Mouse (Mus musculus): ENCODE measurements at regions not wholly inside any gene's neighbourhood (a gene's known extent, or its start where the extent isn't known, plus 50 kb on each side); places are given as distances from the start of the nearest gene placed in this dataset.

DNA sequence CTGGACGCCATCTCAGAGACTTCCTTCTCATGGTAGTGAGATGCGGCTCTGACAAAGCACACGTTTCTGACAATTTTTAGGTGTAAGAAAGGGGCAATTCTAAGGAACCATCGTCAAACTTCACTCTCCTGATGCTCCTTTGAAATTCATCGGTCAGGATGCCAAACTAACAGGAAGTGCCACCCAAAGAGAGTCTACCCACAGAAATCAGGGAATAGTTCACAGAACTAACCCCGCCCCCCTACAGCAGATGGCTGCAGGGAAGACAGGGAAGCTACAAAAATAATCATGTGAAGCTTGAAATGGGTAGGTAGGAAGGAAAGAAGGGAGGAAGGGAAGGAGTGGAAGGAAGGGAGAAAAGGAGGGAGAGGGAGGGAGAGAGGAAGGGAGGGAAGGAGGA is 240.1 kb upstream of the Eif4g2 start:
- ATAC-seq (ENCODE audit: insufficient number of reproducible peaks, insufficient read depth, low FRiP score, low TSS enrichment, low read depth) = no peak
- H3K4me1 ChIP-seq = no peaks in the 10 kb centered on the region
- 82% methylated on average over 6 of the region's 6 CpGs for WGBS
- no peak overlapping the region for H3K27ac ChIP-seq
- H3K9ac ChIP-seq = no peak overlapping the region
- H3K9me3 ChIP-seq = no peaks in the 10 kb centered on the region
- H3K27me3 ChIP-seq = no peaks in the 10 kb centered on the region
- H3K4me3 ChIP-seq = no peak overlapping the region
- H3K36me3 ChIP-seq = no peaks in the 10 kb centered on the region
- H3K4me2 ChIP-seq = no peak overlapping the region

- 43% methylated on average over 1 of the region's 1 CpGs for WGBS
Observed at GRCm38 (mm10) chr7:111319917-111320316, 237.1 kb upstream of the Eif4g2 start.

DNA sequence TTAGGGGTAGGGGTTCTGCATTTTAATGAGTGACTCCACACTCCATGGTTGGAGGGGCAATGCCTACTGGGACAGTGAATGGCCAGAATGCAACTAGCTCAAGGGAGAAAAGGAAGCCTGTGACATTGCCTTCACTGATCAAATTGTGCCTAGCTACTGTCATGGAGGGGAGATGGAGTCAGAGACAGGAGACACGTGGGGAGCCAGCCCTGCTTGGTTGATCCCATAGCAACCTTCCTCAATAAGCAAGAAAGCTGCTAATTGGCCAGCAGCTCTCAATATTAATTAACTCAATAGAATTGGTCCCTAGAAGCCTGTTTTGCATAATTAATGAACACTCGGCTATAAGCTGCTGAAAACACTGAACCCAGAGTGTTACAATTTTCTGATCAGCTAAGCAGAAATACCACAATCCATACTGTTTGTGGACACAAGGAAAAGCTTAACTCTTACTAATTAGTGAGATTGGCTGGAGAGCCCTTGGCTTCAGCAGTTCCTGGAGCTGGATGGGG is 233.7 kb upstream of the Eif4g2 start:
- no peak overlapping the region for H3K4me3 ChIP-seq
- WGBS = 70% methylated on average over 2 of the region's 2 CpGs
- ATAC-seq (ENCODE audit: insufficient number of reproducible peaks, insufficient read depth, low FRiP score, low TSS enrichment, low read depth) = no peak

More at GRCm38 (mm10) chr7:111319917-111320316, 237.1 kb upstream of the Eif4g2 start:
- Histone ChIP-seq H3K4me3 (no peak overlapping the region), H3K9me3 (no peaks in the 10 kb centered on the region), H3K4me2 (no peak overlapping the region), H3K36me3 (no peaks in the 10 kb centered on the region), H3K27ac (no peak overlapping the region), H3K9ac (no peak overlapping the region), H3K27me3 (no peaks in the 10 kb centered on the region), H3K4me1 (no peaks in the 10 kb centered on the region)
- ATAC-seq (ENCODE audit: insufficient number of reproducible peaks, insufficient read depth, low FRiP score, low TSS enrichment, low read depth) = no peak

GRCm38 (mm10) chr7:111313921-111314320 is 231.1 kb upstream of the Eif4g2 start:
- 87% methylated on average over 4 of the region's 4 CpGs for WGBS
- Histone ChIP-seq H3K4me3 (no peak overlapping the region), H3K9ac (no peak overlapping the region), H3K9me3 (peaks cover 4% of the 10 kb centered on the region; the same call in 1 of the 2 replicates), H3K4me1 (no peaks in the 10 kb centered on the region), H3K27me3 (no peaks in the 10 kb centered on the region), H3K4me2 (no peak overlapping the region), H3K27ac (no peak overlapping the region), H3K36me3 (no peaks in the 10 kb centered on the region)
- no peak for ATAC-seq (ENCODE audit: insufficient number of reproducible peaks, insufficient read depth, low FRiP score, low TSS enrichment, low read depth)

More for the DNA sequence above, 233.7 kb upstream of the Eif4g2 start:
- peaks cover 4% of the 10 kb centered on the region; the same call in 1 of the 2 replicates for H3K9me3 ChIP-seq
- no peaks in the 10 kb centered on the region for H3K27me3 ChIP-seq
- H3K9ac ChIP-seq = no peak overlapping the region
- no peaks in the 10 kb centered on the region for H3K4me1 ChIP-seq
- no peak overlapping the region for H3K27ac ChIP-seq
- H3K4me2 ChIP-seq = no peak overlapping the region
- no peaks in the 10 kb centered on the region for H3K36me3 ChIP-seq

DNA sequence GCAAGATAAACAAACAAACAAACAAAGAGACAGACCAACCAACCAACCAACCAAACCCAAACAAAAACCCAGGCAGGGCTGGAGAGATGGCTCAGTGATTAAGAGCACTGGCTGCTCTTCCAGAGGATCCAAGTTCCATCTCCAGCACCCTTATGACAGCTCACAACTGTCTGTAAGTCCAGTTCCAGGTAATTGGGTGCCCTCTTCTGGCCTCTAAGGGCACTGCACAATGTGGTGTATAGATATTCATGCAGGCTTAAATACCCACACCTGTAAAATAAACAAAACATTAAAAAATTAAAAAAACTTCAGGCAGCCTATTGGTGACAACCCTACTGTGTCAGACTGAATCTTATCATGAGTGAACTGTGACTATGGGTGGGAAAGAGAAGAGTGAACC is 222.4 kb upstream of the Eif4g2 start:
- ATAC-seq (ENCODE audit: insufficient number of reproducible peaks, insufficient read depth, low FRiP score, low TSS enrichment, low read depth) = no peak
- no peak overlapping the region for H3K9ac ChIP-seq

DNA sequence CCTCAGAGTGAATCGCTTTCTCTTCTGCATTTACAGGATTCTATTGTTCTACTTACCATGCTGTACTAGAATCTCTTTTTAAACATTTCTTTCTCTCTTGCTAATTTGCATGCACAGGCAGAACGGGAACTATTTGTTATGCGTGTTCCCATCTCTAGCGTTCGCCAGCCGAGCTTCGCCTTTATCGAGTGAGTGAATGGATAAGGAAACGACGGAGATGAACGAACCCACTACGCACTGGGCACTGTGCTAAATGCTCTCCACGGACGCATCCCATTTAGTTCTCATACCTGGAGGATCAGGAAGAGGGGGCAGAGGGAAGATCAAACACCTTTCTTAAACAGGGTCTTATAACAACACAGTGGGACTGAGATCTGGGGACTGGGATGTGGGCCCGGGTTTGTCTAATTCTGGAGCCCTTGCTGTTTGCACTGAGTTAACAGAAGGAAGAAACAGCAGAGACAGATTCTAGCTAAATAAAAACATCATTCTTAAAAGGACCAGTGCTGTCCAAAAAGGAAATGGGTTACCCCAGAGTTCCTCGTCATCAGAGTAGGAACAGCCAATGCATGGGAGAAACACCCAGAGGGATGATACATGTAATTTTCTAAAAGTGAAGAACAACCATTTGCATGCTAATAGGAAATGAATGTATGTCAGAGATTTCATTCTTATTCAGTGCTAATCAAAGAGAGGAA is 219.1 kb upstream of the Eif4g2 start:
- Histone ChIP-seq H3K4me3 (no peak overlapping the region), H3K9ac (no peak overlapping the region), H3K4me1 (0 out of 2 replicates have a peak, but pooled peaks cover 4% of the 10 kb centered on the region), H3K9me3 (no peaks in the 10 kb centered on the region), H3K4me2 (no peak overlapping the region), H3K27me3 (no peaks in the 10 kb centered on the region), H3K27ac (no peak overlapping the region), H3K36me3 (no peaks in the 10 kb centered on the region)
- ATAC-seq (ENCODE audit: insufficient number of reproducible peaks, insufficient read depth, low FRiP score, low TSS enrichment, low read depth) = no peak
- 87% methylated on average over 16 of the region's 16 CpGs for WGBS

More for the DNA sequence above, 222.4 kb upstream of the Eif4g2 start:
- no peaks in the 10 kb centered on the region for H3K36me3 ChIP-seq
- H3K4me1 ChIP-seq = no peaks in the 10 kb centered on the region
- no peak overlapping the region for H3K27ac ChIP-seq
- no peaks in the 10 kb centered on the region for H3K27me3 ChIP-seq
- H3K4me2 ChIP-seq = no peak overlapping the region
- H3K4me3 ChIP-seq = no peak overlapping the region
- H3K9me3 ChIP-seq = no peaks in the 10 kb centered on the region

- ATAC-seq (ENCODE audit: insufficient number of reproducible peaks, insufficient read depth, low FRiP score, low TSS enrichment, low read depth) = no peak
- Histone ChIP-seq H3K36me3 (no peaks in the 10 kb centered on the region), H3K9ac (no peak overlapping the region), H3K27ac (no peak overlapping the region), H3K9me3 (no peaks in the 10 kb centered on the region), H3K4me1 (0 out of 2 replicates have a peak, but pooled peaks cover 5% of the 10 kb centered on the region), H3K27me3 (no peaks in the 10 kb centered on the region), H3K4me3 (no peak overlapping the region), H3K4me2 (no peak overlapping the region)
- WGBS = 78% methylated on average over 9 of the region's 9 CpGs
Observed at GRCm38 (mm10) chr7:111297174-111297902, 214.5 kb upstream of the Eif4g2 start.

DNA sequence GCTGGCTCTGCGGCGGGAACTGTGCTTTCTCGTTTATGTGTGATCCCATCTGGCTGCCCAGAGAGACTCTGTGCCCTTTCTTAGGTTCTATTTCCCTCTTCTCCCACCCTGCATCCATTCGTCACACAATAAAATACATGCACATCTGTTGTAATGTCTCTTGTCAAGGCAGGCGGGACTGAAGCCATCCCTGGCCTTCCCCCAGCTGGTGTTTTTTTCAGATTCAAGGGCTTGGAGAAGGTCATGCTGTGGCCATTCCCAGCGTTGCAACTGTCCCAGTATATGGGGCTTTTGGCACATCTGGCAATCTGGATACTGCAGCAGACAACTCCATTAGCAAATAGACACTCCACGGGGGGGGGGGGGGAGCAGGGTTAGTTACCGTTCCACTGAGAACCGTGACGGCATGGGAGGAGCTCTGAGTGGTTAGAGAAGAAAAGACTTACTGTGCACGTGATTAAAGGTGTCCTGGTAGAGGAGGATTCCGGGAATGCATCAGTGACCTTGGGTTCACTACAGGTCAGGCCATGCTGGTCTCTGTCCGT is 200.7 kb upstream of the Eif4g2 start:
- Histone ChIP-seq H3K9me3 (no peaks in the 10 kb centered on the region), H3K27me3 (no peaks in the 10 kb centered on the region), H3K9ac (no peak overlapping the region), H3K4me1 (no peaks in the 10 kb centered on the region), H3K36me3 (no peaks in the 10 kb centered on the region), H3K4me2 (no peak overlapping the region), H3K4me3 (no peak overlapping the region), H3K27ac (no peak overlapping the region)
- WGBS = 43% methylated on average over 13 of the region's 13 CpGs
- ATAC-seq (ENCODE audit: insufficient number of reproducible peaks, insufficient read depth, low FRiP score, low TSS enrichment, low read depth) = no peak

DNA sequence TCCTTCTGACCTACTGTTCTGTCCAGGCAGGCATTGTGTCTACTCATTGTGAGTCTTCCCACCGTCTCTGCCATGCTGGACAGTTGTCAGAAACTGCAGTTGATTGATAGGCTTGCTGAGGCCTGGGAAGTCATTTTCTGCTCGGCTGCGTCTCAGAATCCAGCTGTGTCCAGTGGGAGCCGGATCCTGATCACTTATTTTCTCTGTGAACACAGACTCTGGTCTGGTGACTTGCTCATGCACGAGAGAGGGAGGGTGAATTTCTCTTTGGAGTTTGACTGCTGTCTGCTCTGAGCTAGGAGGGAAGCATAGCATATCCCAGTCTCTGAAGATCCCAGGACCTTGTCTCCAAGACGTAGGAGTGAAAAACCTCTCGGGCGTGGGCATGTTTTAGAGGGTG is 199.5 kb upstream of the Eif4g2 start:
- ATAC-seq (ENCODE audit: insufficient number of reproducible peaks, insufficient read depth, low FRiP score, low TSS enrichment, low read depth) = no peak
- H3K36me3 ChIP-seq = no peaks in the 10 kb centered on the region
- no peaks in the 10 kb centered on the region for H3K9me3 ChIP-seq
- no peak overlapping the region for H3K4me3 ChIP-seq
- WGBS = 63% methylated on average over 8 of the region's 8 CpGs
- no peak overlapping the region for H3K4me2 ChIP-seq
- no peaks in the 10 kb centered on the region for H3K27me3 ChIP-seq
- H3K9ac ChIP-seq = no peak overlapping the region
- H3K27ac ChIP-seq = no peak overlapping the region
- H3K4me1 ChIP-seq = no peaks in the 10 kb centered on the region

GRCm38 (mm10) chr7:111277703-111278102 is 194.9 kb upstream of the Eif4g2 start:
- Histone ChIP-seq H3K9ac (no peak overlapping the region), H3K9me3 (no peaks in the 10 kb centered on the region), H3K27me3 (no peaks in the 10 kb centered on the region), H3K4me1 (no peaks in the 10 kb centered on the region), H3K36me3 (no peaks in the 10 kb centered on the region), H3K4me3 (no peak overlapping the region), H3K4me2 (no peak overlapping the region), H3K27ac (no peak overlapping the region)
- no peak for ATAC-seq (ENCODE audit: insufficient number of reproducible peaks, insufficient read depth, low FRiP score, low TSS enrichment, low read depth)
- 87% methylated on average over 3 of the region's 3 CpGs for WGBS

- Histone ChIP-seq H3K9ac (no peak overlapping the region), H3K4me3 (no peak overlapping the region), H3K4me2 (no peak overlapping the region), H3K36me3 (no peaks in the 10 kb centered on the region), H3K27me3 (no peaks in the 10 kb centered on the region), H3K9me3 (no peaks in the 10 kb centered on the region), H3K4me1 (no peaks in the 10 kb centered on the region), H3K27ac (no peak overlapping the region)
- WGBS = 92% methylated on average over 5 of the region's 5 CpGs
- ATAC-seq (ENCODE audit: insufficient number of reproducible peaks, insufficient read depth, low FRiP score, low TSS enrichment, low read depth) = no peak
Observed at GRCm38 (mm10) chr7:111273839-111274238, 191.0 kb upstream of the Eif4g2 start.

DNA sequence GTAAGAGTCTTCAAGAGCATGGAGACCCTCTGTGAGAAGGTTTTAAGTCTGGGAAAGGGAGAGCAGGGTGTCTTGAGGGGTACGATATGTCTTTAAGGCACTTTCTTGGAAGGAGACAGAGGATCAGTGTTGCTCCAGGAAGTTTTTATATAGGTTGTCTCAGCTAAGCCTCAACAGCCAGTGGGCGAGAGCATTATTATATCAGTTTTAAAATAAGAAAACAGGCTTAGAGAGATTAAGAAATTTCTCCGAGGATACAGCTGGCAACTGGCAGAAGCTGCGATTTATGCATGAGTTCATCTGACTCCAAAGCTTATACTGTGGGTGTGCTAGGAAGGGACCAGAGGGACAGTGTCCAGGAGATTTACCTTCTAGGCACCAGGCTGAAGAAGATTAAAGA is 188.0 kb upstream of the Eif4g2 start:
- Histone ChIP-seq H3K9ac (no peak overlapping the region), H3K36me3 (no peaks in the 10 kb centered on the region), H3K27ac (no peak overlapping the region), H3K9me3 (no peaks in the 10 kb centered on the region), H3K4me1 (no peaks in the 10 kb centered on the region), H3K4me3 (no peak overlapping the region), H3K4me2 (no peak overlapping the region), H3K27me3 (no peaks in the 10 kb centered on the region)
- 80% methylated on average over 4 of the region's 4 CpGs for WGBS
- ATAC-seq (ENCODE audit: insufficient number of reproducible peaks, insufficient read depth, low FRiP score, low TSS enrichment, low read depth) = no peak

Data from embryonic facial prominence, embryonic 13.5 days (tissue).